Mouse (Mus musculus): ENCODE results near the gene Inha.

Gene Inha

DNA sequence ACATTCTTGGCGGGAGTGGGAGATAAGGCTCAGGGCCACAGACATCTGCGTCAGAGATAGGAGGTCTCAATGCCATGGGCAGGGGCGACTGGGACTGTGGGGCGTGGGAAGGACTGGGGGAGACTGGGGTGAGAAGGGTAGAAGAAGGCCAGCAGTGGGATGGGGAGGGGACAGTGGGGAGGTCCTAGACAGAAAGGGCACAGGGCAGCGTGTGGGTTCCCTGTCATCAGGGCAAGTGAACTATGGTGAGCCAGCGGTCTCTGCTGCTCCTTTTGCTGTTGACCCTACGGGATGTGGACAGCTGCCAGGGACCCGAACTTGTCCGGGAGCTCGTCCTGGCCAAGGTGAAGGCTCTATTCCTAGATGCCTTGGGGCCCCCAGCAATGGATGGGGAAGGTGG is at the start of gene Inha:
Gene Inha (plus strand): TSS at position 72 of the 400 bp plus-strand sequence.
- DNase-seq (ENCODE audit: low spot score in 2 of 2): no peak

GRCm38 (mm10) chr1:75457710-75458024 is 49.2 kb upstream of the Inha start:
- DNase-seq (ENCODE audit: low spot score in 2 of 2): no peak

DNA sequence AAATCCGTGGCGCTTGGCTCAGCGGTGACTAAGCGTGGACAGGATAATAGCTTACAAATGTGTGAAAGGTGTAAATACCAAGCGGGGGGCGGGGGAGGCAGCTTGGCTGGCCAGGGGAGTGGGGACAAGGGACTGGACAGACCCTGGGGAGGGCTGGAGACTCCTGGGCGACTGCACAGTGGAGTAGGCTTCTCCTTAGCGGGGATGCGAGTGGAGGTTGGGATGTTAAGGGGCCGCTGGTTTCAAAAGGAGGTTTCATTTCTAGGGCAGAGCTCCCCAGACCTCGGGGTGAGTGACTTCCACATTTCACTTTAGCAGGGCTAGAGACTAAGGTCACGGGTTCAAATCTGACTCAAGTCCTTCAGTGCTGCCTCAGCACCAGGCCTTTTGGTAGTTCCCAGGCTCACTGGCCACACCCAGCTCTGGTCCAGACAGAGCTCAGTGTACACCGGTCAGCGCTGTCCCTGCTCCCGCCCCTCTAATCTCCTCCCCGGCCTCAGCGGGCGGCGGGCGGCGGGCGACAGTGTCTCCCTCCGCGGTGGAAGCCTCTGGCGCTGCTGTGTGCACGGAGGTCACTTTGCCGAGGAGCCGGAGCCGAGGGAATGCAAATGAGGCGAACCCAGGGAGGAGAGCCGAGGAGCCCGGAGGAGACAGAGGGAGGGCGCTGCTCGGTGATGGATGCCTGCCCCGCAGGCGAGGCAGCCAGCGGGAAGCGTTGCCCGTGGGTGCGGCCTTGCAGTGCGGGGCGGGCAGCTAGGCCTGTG is 48.7 kb upstream of the Inha start:
- DNase-seq (ENCODE audit: low spot score in 2 of 2): no peak

DNA sequence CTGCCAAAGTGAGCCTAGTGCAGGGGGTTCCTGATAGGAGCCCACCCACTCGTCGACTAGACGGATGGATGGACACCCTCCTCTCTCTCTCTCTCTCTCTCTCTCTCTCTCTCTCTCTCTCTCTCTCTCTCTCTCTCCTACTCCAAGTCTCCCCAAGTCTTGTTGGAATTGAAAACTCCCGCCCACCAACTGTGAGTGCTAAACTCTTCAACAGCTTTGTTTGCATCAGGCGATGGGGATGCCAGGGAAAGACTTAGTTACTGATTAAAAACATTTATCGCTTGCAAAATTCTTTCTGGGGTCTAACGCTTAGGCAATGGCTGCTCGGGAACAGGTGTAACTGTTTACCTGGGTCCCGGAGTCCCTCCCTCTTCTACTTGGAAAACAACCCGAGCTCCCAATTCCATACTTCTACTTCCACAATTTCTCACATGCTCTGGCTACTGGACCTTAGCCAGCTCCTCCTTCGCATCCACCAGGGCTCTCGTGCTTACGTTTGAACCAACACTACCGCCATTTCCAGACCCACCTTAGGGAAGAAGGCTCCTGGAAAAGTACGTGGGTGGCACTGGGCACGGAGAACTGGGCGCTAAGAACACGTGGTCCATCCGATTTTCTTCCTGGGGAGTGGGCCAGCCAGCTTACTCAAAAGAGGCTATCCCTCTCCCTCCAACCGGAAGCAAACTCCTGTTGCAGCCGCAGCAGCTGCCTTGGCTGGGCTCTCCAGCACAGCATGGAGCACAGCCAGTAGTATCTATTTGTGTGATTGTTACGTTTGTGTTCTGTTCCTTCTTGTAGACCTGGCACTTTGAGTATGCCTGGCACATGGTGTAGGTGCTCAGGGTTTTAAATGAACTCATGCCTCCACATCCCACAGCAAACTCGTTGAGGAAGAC is 47.8 kb upstream of the Inha start:
- no peak for DNase-seq (ENCODE audit: low spot score in 2 of 2)

GRCm38 (mm10) chr1:75460297-75460696 is 46.6 kb upstream of the Inha start:
- DNase-seq (ENCODE audit: low spot score in 2 of 2): no peak

DNA sequence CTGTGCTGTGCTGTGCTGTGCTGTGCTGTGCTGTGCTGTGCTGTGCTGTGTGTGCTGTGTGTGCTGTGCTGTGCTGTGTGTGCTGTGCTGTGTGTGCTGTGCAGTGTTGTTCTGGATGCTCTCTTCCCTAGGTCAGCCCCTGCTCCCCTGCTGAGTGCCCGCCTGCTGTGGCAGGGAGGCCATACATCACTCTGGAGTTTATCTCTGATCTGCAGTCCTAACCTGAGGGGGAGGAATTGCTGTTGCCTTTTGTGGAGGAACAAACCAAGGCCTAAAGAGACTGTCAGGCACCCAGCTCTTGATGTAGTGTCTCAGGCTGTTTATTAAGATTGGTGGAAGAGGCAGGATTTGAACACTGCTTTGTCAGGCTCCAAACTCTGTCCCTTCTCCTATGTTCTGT is 44.2 kb upstream of the Inha start:
- DNase-seq (ENCODE audit: low spot score in 2 of 2): no peak

DNA sequence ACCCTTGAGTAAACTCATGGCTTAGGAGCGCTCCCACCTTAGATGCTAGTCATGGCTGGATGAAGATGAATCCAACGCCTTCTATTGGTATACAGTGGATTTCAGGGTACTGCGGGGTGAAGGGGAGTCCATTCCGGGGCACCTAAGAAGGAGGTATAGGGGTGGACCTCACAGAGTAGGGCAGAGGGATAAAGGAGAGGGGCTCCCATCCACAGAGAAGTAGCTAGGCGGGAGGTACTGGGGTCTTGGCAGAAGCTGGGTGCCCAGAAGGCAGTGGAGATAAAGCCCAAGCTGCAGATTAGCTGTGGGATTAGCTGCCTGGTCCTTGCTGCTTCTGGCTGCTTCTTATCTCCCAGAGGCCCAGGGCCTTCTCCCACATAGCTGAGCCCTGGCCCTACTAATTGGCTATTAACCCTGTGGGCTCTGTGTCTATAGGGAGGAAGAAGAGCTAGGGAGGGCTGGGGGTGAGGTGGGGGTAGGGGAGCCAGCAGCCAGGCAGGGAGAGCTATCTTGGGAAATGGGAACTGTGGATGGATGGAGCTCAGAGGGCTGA is 43.1 kb upstream of the Inha start:
- no peak for DNase-seq (ENCODE audit: low spot score in 2 of 2)

GRCm38 (mm10) chr1:75467215-75467927 is 39.5 kb upstream of the Inha start:
- peak; percentile 42 to 58 for DNase-seq (ENCODE audit: low spot score in 2 of 2)

- DNase-seq (ENCODE audit: low spot score in 2 of 2): no peak
These were observed 37.5 kb upstream of the Inha start for GRCm38 (mm10) chr1:75469287-75469825.

DNA sequence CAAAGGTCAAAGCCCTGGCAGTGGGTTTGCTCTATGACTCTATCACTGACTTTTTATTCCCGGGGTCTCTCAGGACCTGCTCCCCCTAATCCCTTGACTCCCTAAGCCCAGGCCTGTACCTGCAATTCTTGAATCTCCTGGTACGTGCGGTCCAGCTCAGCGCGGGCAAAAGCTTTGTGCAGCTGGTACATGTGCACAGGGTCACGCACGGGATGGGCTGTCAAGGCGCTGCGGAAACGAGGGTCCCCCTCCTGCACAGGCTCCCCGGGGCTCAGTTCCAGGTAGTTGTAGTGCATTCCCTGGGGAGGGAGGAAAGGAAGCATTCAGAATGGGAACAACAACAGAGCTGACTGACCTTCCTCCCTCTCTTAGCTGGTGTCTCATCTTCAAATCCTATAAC is 30.4 kb upstream of the Inha start:
- no peak for DNase-seq (ENCODE audit: low spot score in 2 of 2)

GRCm38 (mm10) chr1:75477264-75477965 is 29.5 kb upstream of the Inha start:
- DNase-seq (ENCODE audit: low spot score in 2 of 2): peak; percentile 73 to 78

DNA sequence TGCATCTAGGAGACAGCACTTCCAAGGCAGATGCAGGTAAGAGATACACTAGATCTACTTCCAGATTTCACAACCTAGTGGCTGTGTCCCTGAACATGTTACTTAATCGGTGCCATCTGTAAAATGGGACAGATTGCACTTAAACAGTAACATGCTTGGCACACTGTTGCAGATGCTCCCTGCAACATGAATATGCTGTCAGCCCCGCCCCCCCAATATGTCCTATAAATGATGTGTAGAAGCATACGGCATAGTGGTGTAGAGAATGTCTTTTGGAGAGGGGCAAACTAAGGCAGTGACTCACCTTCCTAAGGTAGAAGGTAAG is 28.9 kb upstream of the Inha start:
- DNase-seq (ENCODE audit: low spot score in 2 of 2): no peak

DNA sequence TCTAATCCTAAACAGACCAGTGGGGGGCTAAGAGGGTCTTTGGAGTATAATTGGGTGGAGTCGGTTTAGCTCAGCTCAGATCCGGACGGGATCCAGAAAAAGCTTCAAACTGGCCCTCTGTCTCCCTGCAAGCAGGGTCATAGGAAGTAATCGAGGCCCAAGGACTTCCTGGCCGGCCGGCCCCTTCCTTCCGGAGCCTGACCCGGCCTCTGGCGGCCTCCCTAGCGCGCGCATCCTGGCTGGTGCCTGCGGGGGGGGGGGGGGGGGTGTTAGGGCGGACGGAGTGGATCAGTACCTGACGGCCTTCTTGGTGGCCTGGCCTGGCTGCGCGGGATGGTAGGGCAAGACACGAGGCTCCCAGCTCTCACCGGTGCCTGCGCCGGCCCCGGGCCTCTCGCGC is 28.4 kb upstream of the Inha start:
- peak; percentile 32 for DNase-seq (ENCODE audit: low spot score in 2 of 2)

DNA sequence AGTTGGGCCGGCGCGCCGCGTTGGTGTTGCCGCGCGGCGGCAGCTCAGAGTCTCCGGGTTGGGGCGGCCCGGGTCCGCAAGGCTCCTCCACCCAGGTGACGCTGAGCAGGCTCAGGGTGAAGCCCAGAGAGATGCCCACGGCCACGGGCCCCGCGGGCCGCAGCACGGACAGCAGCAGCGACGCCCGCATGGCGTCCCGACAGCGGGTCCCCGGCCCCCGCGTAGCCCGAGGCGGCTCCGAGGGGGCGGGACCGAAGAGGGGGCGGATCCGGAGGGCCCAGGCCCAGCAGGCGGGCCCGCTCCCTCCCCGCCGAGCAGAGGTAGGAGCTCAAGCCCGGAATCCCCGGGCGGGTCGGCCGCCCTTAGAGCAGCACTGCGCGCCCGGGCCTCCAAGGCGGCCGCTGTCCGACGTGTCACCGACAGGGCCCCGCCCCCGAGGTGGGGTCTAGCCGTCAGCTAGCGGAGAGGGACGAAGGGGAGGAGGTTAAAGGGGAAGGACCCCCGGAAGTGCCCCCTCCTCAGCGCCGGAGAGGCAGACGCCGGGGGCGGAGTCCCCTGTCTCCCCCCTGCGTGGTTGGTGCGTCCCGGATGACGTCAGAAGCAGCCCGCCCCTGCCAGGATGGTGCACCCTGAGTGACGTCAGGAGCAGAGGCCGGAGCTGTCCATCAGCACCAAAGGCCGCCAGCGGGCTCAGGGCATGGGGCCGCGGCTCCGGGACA is 27.8 kb upstream of the Inha start, which contains the start of the genes Chpf and Tmem198:
Gene Chpf (minus strand): TSS at position 392 of the 719 bp plus-strand sequence.
Gene Tmem198 (plus strand): TSS at position 617 of the 719 bp plus-strand sequence.
- peak; percentile 93 to 94 for DNase-seq (ENCODE audit: low spot score in 2 of 2)

- DNase-seq (ENCODE audit: low spot score in 2 of 2): no peak
These were observed 27.3 kb upstream of the Inha start for GRCm38 (mm10) chr1:75479635-75479989.

- DNase-seq (ENCODE audit: low spot score in 2 of 2): no peak
These were observed 26.8 kb upstream of the Inha start for GRCm38 (mm10) chr1:75480036-75480435.

DNA sequence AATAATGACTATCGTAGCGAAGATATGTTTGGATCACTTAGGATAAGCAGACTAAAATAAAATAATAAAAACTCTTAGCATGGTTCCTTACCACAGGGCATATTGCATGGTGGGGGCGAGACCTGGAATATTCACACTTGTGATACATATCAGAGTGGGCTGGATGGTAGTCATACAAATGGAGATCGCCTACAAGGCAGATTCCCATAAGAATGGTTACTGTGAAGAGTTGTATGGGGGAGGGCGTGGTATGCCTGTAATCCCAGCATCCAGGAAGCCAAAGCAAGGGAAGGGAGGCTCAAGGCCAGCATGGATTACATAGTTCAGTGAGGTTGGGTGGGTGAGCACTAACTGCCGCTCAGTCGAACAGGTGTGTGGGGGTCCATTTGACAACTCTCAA is 26.1 kb upstream of the Inha start:
- no peak for DNase-seq (ENCODE audit: low spot score in 2 of 2)

DNA sequence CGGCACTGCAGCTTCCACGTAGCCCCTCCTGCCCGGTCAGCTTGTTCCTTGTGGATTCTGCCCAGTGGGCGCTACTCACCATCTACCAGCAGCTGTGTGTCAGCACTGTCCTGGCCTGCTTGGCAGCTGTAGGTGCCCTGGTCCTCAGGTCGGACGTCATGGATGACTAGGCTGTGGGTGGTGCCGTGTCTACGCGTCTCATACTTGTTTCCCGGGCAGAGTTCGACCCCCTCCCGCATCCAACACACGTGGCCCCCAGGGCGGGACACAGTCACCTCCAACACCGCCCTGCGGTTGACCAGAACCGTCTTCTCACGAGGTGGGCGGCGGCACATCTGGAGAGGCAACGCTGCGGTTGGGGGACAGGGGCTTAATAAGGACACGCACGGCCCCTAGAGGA is 20.3 kb upstream of the Inha start:
- DNase-seq (ENCODE audit: low spot score in 2 of 2): no peak

DNA sequence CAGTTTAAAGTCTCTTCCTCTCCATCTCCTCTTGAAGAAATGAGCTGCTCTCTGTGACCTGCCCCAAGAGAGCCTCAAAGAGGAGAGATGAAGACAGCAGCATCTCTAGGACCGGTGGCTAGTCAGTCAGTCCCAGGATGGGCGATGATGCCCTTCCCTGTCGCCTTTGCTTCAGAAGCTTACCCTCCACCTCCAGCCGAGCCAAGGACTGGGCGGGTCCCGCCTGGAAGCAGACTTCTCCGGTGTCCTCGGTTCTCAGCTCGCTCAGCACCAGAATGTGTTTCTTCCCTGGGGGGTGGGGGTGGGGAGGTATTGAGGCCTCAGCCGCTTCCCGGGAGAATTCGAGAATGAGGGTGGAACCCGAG is 19.9 kb upstream of the Inha start:
- DNase-seq (ENCODE audit: low spot score in 2 of 2): no peak

DNA sequence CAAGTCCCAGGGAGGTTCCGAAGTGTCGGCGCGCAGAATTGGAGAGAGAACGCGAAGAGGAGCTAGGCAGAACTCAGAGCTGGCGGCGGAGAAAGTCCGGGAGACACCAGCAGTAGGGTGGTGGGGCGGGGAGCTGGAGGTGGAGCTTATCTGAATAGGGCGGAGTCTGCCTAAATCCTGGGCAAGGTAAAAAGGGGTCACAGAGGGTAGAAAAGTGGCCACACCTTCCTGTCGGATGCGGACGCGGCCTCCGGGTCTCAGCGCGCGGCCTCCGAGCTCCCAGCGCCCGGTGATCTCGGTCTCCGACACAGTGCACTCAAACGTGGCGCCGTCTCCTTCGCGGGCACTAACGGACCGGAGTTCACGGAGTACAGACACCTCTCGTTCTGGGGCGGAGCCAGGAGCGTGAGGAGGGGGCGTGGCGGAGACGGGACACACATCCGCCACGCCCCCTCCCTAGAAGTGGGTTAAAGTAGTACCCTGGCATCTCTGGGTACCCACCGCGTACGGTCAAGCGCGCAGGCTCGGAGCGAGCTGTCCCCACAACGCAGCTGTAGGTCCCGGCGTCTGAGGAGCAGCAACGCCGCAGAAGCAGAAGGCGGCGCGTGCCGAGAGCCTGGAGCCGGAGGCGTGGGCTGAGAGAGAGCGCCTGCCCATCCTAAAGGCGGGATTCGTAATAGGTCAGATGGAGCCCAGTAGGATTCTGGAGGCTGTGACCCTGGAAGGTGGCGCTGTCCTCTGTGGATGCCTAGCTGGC is 19.3 kb upstream of the Inha start:
- peak; percentile 42 to 50 for DNase-seq (ENCODE audit: low spot score in 2 of 2)
